Mouse (Mus musculus): ENCODE results near the gene Ttc25.

DNA sequence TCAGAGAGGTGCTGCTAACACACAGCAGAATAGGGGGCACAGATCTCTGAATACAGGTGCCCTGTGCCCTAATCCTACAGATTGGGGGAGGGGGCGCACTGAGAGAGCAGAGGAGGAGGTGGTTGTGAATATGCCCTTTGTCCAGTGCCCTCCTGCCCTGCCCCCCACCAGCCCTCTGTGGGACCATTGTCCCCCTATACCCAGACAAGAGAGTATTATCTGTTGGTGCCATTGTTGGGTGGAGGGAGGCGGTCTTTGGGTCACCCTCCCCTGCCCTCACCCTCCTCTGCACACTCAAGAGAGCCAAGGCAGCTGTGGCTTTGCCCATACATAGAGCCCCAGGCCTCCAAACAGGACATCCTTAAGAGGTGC lies 30.1 kb downstream of the Ttc25 start:
- TF ChIP-seq CTCF (IDR thresholded peaks at IDR 0.05; ENCODE audit: low read depth) (no peak), EP300 (IDR thresholded peaks at IDR 0.05; ENCODE audit: low read depth) (no peak)

Data from liver, embryonic 14.5 days (tissue).